ENCODE assay signal across 8 mouse cellular contexts in the genomic region with DNA sequence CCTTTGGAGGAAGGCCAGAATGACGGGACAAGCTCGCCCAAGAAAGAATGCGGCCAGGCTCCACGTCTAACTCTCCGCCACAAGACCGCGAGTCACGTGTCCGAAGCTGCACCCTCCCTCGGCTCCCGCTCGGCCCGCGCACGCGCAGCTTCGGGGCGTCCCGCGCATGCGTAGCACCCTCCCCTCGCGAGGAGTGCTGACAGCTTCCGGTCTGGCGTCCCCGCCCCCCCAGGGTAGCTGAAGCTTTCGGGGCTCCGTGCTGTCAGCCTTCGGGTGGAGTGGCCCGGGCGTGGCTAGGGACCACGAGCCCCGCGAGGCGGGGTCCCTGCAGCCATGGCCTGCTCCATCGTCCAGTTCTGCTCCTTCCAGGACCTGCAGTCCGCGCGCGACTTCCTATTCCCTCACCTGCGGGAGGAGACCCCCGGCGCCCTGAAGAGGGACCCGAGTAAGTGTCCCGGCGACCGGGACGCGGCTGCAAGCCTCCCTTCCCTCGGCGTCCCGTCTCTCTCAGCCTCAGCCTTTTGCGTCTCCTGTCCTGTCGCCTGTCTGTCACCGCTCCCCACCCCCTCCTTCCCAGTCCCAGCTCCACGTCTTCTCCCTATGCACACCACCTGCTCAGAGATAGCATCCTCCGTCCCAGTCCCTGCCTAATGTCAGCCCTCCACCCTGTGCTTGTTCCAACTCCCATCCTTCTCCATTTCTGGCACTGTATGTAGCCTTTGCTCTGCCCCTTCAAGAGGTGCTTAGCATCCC. TPM values are rescaled to one million over a fixed set of nuclear protein-coding genes. Genes with fewer than 3 reads are reported as not detected.
DNase-seq lines count a peak whose midpoint lies in the region; ATAC-seq lines count a peak whose summit lies in the region.

A gene (plus strand): TSS at position 209 of the 753 bp plus-strand sequence.

- H3K36me3 ChIP-seq in intestine, embryonic 14.5 days (ENCODE audit: control insufficient read depth, insufficient read depth, low read length), result no peaks in the 10 kb centered on the region

- H3K9ac ChIP-seq in intestine, embryonic 14.5 days (ENCODE audit: low read length), result peak within 1 kb of the TSS; percentile 84

- WGBS in intestine, embryonic 14.5 days, result under 1% methylated on average over 54 of the region's 57 CpGs

- peaks cover 11% of the 10 kb centered on the region for H3K4me1 ChIP-seq in intestine, embryonic 14.5 days (replicated peaks; ENCODE audit: control insufficient read depth, insufficient read depth, low read length)

- intact Hi-C loops in left cerebral cortex, postnatal 14 days (cut with DNase I), result no loop called here

- peak; percentile 94 for ATAC-seq in intestine, embryonic 14.5 days (replicated peaks; ENCODE audit: low FRiP score, low TSS enrichment, low read depth)

- DNase-seq in adrenal gland, adult (ENCODE audit: inconsistent age in 2 of 2, low spot score in 1 of 2), result peak; percentile 100
- peak; percentile 96 for DNase-seq in embryo, embryonic 10.5 days (ENCODE audit: low spot score)
- DNase-seq in gastrocnemius, postnatal 25 days, result peak; percentile 99
- peak; percentile 98 for DNase-seq in intestine, embryonic 14.5 days (ENCODE audit: low spot score)
- peak; percentile 99 for DNase-seq in left cerebral cortex, postnatal 14 days (ENCODE audit: low spot score in 2 of 2)
- DNase-seq in mesoderm, embryonic 11.5 days (ENCODE audit: low read depth, low spot score), result peak; percentile 98
- DNase-seq in right cerebral cortex, postnatal 36 days (ENCODE audit: low spot score in 2 of 2), result peak; percentile 96 to 97
- peak; percentile 97 for DNase-seq in yolk sac, embryonic 10.5 days (ENCODE audit: low spot score)

- peak within 1 kb of the TSS; percentile 93 for H3K4me3 ChIP-seq in intestine, embryonic 14.5 days (ENCODE audit: low read depth, low read length)

- no peaks in the 10 kb centered on the region for H3K27me3 ChIP-seq in intestine, embryonic 14.5 days (replicated peaks; ENCODE audit: control insufficient read depth, insufficient read depth, low read length)

- H3K9me3 ChIP-seq in intestine, embryonic 14.5 days (ENCODE audit: control insufficient read depth, low read length), result no peaks in the 10 kb centered on the region

- peak within 1 kb of the TSS; percentile 69 for H3K27ac ChIP-seq in intestine, embryonic 14.5 days (ENCODE audit: low read depth)

- H3K4me2 ChIP-seq in intestine, embryonic 14.5 days (ENCODE audit: low read length), result peak within 1 kb of the TSS; percentile 97

RNA-seq across cellular contexts. Expression of the gene that starts here (rescaled TPM):
- total RNA-seq in gastrocnemius, postnatal 25 days (2021), result 10 to 100 TPM; 15.8 to 16.3 TPM
- 26.1 and 29.8 TPM in 2 replicates for polyA plus RNA-seq in intestine, embryonic 14.5 days (2014; fragmentation: Nextera tagmentation; extraction: Ambion mirVana)
- 10 to 100 TPM; 65.2 to 71.2 TPM for total RNA-seq in left cerebral cortex, postnatal 14 days (2021)

Comparison
In these comparisons a context has a peak if more than half of its experiments do, and no peak if none do; other contexts are left out.
1. Peak in every context shown above with its lines: DNase-seq, ATAC-seq, H3K4me3 ChIP-seq and H3K27ac ChIP-seq.